Mouse (Mus musculus): ENCODE data around the gene Alpk3.

The Alpk3 gene

DNA sequence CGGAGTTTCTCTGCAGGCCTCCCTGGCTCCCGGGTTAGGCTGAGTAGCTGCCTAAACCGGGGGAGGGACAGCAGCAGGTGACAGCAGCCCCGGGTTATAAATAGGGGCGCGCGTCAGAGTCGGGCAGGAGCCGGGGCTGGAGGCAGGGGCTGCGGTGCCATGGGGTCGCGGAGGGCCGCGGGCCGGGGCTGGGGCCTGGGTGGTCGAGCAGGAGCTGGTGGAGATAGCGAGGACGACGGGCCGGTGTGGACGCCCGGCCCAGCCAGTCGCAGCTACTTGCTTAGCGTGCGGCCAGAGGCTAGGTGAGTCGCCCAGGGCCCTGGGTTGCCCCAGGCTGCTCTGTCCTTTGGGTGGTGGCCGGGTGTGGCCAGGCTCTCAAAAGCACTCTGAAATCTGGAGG, at the start of gene Alpk3:
Gene Alpk3, plus strand, starts transcription at position 130 of the 400 bp plus-strand sequence.
- no peak for DNase-seq

DNA sequence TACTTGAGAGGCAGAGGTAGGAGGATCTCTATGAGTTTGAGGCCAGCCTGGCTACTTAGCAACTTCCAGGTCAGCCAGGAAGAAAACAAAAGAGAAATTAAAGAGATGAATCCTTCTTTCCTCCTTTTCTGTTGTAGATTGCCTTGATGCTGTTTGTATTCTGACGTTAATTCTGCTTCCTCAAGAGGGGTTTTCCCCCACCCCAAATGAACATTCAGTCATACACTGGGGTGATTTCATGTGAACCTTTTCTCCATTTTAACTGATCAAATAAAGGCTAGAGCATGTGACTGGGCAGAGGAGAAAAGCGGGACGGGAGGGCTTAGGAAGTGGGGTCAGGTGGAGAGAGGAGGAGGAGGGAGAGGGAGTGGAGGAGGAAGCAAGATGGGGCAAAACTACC, 49.1 kb upstream of the Alpk3 start:
- no peak for DNase-seq

DNA sequence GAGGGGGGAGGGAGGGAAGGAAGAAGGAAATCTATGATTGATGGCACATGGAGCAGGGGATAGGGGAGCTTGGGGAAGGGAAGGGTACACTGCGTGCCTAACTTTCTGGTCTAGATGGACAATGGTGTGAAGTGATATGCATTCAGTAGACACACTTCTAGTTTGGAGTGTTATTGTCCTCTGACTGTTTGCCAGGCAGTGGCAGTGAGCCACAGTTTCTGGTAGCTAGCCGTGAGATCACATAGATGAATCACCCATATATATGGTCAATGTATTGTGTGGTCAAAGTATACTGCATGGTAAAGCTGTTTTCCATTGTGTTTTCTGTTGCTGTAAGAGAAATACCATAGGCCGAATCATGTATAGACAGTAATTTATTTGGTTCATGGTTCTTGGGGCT, 45.8 kb upstream of the Alpk3 start:
- no peak for DNase-seq

DNA sequence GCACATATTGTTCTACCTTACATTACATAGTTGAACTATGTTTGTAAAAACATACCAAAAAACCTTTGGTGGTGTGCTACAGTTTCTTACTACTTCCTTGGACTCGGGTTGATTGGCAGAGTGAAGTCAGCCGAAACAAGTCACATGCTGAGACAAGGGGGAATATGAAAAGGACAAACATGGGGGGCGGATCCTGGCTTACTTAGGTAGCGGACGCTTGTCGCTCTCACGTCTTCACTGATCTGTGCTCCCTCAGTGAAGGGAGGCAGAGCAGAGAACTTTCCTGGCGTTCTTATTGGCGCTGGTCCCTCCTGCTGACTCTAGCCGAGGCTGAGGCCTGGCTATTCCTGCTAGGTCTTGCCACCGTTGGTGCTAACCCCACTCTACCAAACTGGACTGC, 37.1 kb upstream of the Alpk3 start:
- DNase-seq: no peak

DNA sequence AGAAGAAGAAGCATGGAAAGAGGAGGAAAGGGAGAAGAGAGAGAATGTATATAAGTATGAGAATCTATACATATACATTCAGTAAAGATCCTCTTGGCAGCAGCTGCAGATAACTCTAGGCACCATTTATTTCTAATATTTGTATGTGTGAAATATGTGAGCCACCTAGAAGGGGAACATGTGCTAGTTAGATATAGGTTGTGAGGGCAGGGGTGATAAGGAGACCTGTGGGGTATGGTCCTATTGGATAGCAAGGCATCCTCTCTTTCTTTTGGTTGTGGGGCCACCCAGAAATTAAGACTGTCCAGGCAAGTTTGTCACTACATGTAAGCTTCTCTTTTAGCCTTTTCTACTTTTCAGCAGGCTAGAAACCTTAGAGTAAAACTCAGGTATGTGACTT, 34.7 kb upstream of the Alpk3 start:
- DNase-seq: no peak

DNA sequence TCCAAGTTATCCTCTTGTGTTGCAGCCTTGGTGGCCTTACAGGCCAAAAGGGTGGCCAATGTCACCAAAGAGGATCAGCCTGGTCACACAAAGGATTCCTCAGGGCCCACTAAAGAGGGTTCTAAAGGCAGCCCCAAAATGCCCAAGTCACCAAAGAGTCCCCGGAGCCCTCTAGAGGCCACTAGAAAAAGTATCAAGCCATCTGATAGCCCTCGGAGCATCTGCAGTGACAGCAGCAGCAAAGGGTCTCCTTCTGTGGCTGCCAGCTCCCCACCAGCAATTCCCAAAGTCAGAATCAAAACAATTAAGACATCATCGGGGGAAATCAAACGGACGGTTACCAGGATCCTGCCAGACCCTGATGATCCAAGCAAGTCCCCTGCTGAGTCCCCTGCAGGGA, 33.3 kb upstream of the Alpk3 start:
- peak; percentile 20 for DNase-seq

DNA sequence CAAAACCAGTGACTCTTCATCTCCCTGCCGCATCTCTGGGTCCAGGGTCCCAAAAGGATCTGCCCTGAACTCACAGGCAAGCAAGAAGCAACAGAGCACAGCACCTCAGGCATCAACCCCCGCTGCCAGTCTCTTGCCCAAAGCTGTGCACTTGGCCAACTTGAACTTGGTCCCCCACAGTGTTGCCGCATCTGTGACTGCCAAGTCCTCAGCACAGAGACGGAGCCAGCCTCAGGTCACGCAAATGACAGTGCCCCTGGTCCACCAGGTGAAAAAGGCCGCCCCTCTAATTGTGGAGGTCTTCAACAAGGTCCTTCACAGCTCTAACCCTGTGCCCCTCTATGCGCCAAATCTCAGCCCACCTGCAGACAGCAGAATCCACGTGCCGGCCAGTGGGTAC, 32.7 kb upstream of the Alpk3 start:
- peak; percentile 48 for DNase-seq

DNA sequence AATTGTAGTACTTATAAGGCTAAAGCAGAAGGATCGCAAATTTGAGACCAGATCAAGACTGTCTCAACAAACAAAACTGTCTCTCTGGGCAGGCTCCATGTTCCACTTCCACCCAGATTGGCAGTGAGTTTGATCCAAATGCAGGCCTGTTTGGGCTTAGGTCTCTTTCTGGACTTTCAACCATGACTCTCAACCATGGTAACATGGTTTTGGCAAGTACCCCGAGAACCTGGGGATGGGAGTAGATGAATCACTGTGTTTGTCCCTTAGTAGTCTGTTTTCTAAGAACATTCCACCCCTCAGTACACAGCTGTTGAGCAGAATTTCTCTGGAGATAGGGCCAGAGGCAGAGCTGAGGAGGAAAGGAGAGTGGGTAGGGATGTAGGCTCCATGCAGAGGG, 31.6 kb upstream of the Alpk3 start:
- no peak for DNase-seq

DNA sequence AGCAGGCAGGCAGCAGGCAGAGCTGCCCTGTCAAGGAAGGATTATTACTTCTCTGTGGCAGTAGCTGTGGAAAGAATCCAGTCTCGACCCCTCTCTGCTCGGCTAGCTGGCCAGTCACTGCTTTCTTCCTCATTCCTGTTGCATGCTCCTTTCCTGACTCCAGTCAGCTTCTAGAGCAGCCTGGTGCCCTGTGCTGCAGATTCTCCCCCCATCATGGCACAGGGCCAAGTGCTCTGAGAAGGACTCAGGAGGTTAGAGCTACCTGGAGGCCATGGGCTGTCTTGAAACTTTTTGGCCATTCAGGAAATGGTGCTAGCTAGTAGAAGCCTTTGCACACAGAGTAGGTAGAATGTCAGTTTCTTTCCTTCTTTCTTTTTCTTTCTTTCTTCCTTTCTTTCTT, 17.7 kb upstream of the Alpk3 start:
- no peak for DNase-seq

DNA sequence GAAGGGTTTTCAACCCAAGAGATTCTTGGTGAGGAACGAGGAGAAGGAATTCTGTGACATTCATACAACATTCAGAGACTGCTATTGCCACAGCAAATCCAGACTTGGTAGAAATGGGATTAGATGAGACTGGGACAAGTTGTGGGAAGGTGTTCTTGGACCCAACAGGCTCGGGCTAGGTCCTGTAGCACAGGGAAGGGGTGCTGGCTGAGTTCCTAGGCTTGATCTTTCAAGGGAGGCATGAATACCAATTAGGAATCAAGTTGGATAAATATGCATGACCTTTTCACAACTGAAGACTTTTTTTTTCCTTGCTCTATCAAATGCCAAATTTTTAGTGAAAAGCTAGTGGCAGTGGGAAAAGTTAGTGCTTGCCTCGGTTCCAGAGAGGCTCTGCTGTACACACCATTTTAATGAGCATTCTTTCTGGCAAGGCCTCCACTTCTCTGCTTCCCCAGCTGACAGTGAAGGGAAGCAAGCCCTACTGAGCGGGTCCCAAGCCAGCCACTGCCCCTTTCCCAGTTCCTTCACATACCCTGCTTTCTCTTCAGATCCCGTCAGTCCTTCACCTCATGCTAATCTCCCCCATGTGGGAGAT, 14.3 kb upstream of the Alpk3 start:
- DNase-seq: no peak

DNA sequence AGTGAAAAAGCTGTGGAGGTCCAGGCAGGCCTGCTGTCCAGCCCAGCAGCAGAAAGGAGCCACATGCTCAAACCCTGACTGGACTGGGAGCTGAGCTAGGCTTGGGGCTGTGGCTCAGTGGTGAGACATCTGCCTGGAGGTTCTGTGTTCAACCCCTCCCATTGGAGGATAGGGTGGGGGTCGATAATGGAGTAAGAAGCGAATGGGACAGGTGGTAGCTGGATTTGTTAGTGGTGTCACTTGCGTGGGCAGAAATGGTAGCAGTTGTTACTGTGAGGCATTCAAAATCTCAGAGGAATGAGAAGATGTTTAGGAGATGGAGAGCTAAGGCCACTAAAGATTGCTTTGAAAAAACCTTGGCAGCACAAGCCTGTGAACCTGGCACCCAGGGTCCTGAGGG, 9.6 kb upstream of the Alpk3 start:
- DNase-seq: no peak

DNA sequence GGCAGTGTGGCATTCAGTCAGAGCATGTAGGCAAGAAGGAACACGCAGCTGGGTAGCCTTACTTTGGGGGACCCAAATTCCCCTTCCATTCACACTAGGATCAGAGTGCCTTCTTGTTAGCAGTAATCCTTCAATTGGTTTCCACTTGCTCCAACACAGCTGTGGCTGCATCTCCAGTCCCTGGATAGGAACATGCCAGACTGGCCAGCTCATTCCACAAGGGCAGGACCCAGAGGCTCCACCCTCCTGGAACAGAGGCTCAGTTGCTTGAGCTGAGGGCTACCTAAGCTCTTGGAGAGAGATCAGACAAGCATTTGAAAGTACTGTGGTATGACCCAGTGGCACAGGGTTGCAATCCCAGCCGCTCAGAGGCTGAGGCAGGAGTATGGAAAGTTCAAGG, 8.9 kb upstream of the Alpk3 start:
- no peak for DNase-seq

DNA sequence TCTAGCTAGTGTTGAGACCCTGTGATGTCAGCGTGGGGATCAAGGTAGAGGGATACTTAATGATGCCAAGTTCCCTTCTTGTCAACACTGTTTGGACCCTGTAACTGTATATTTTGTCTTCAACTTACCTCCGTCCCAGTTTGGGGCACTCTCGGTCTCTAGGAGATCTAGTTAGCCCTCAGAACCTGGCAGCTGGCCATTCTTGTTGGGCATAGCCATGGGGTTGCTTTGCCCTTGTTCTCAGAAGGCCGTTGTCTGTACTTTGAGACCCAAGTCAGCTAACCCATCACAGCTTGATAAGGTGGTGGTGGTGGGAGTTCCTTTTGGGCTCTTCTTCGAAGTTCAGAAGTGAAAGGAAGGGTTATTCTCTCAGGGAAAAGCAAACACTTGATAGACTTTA, 7.4 kb upstream of the Alpk3 start:
- no peak for DNase-seq

DNA sequence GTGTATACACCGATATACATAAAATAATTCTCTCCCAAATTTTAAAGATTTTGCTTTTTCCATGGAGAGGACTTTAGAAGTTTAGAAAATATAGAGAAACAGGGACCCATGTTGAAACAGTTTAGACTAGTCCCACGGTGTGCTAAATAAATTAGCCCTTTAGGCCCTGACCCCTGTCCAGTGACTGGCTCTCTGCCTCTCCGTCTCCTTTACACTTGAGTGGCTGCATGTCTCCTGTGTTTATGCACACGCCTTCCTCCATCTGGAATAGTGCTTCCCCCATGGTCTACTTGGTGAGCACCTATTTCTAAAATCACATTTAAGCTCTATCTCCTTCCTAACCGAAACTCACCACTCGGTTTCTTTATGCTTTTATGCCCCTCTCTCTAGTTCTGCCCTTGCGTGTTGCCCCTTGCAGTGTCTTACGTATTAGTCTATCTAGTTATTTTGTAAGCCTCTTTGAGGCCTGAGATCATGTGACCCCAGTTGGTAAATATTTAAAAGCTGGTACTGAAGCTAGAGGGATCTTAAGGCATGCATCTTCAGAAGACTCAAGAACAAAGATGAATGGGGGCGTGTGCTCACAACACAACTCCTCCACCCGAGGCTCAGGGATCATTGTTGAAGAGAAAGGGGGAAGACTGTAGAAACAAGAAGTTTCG, 1.6 kb upstream of the Alpk3 start:
- no peak for DNase-seq

DNA sequence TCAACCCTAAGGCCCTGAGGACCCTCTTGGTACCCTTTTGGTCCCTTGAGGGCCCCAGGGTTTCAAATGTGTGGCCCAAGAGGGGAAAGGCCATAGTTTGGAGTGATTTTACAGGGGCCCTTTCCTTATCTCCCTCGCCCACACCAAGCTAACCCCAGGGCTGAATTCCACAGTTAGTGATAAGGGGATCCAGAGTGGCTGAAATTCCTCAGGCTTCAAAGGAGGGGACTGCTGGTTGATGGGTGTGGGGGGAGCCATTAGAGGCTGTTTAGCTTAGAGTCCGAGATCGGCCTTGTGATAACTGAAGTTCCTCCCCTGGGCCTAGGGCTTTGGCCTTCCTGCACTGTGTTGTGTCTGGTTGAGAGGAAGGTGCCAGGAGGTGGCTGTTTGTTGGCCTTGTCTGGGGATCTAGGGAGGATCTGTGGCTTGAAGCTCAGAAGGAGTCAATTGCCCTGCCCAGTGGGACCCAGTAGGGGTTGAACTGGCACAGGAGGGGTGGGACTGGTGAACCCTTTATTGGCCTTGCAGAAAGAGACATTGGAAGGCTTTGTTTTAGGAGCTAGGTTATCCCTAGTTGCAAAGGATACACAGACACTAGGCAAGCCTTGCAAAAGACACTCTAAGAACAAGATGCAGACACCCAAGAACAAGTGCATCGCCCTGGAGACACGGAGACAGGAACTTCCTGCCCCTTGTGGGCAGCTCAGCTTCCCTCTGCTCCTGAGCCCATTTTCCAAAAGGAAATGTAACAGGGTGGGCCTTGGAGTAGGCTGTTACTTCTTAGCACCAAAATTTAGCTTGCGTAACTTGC, 706 bp downstream of the Alpk3 start:
- no peak for DNase-seq

DNA sequence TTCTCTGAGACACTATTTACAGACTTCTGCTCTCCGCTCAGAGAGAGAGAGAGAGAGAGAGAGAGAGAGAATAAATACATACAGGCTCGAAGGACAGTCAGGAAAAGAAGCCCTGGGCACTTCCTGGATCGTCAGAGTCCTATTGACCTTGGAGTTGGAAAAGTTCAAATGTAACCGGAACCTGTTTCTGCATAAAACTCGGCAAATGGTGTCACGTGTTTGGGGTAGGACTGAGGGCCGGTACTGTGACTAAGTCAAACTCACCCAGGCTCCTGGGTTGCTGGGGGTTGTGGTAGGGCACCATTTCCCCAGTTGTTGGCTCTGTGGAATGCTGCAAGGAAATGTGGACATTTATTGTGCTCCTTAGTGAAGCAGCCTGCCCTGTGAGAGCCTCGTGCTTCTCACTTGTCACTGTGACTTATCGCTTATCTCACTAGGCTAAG, 1.3 kb downstream of the Alpk3 start:
- no peak for DNase-seq

DNA sequence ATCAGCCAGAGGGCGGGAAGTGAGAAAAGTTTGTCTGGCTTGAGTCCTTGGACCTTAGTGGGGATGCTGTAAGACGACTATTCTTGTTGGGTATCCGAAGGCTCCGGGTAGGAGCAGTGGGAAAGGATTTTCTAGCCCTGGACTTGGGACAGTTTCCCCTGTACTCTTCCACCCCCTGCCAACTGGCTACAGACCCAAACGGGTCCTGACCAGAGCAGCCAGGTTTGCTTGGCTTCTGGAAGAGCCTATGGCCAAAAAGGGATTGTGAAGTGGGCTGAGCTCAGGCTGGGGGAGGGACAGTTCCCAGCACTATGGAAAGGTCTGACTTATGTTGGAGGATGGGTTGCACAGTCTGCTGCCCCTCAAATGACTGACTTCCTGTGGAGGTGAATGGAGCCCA, 2.0 kb downstream of the Alpk3 start:
- DNase-seq: no peak

DNA sequence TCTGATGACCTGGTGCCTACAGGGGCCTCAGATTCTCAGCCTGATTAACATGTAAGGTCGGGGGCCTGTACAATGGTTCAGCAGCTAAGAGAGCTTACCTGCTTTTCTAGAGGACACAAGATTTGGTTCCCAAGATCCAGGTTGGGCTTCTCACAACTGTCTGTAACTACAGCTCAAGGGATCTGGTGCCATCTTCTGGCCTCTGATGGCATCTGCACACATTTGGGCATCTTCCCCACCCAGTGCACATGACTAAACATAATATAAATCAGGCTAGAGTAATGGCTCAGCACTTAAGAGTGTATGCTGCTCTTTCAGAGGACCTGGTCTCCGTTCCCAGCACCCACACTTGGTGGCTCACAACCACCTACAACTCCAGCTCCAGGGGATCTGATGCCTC, 3.5 kb downstream of the Alpk3 start:
- no peak for DNase-seq

DNA sequence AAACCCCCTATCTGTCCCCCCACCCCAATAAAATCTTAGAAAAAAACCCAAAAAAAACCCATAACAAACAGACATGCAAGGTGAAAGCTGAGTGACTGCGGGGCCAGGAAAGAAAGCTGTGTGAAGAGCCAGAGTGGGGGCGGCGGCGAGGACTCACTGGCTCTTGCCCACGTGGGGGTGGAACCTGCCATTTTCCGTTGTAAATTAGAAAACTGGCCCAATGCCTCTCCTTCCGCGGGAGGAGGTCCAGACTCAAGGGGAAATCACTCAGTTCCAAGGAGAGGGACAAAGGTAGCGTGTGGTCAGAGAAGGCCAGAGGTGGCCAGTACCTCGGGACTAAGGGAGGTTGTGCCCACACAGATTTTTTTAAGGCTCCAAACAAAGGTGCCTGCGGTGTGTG, 4.5 kb downstream of the Alpk3 start:
- DNase-seq: no peak

DNA sequence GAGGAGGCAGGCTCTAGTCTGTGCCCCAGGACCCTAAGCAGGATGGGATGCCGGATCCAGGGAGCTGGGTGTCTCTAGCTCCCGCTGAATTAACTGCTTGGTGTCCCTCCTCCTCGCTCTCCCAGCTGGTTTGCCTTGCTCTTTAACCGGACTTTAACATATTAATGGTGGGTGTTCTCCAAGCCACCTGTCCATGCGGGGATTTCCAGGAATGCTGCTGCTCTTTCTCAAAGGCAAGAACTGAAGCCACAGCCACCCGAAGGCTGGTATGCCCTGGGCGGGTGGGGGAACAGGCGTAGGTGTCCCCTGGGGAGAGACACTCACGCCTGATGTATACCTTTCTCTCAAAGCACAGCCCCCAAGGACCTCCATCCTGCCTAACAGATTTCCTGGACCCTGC, 5.9 kb downstream of the Alpk3 start:
- no peak for DNase-seq

DNA sequence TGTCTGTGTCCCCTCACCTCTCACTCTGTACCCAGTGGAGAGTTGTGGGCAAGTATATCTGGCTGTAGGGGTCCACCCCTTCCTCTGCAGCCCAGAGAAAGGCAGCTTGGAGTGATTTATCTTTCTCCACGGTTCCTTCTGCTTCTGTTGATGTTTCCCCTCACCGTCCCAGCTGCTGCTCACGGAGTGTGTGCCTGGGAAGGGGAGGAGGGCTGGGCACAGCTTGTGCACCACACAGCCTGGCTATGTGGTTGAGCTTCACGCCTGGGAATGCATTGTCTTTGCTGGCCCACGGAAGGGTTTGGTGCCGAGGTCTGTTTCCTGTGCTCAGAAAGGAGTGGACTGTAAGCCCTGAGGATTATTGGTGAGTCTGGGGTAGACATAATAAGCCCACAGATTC, 9.3 kb downstream of the Alpk3 start:
- no peak for DNase-seq

DNA sequence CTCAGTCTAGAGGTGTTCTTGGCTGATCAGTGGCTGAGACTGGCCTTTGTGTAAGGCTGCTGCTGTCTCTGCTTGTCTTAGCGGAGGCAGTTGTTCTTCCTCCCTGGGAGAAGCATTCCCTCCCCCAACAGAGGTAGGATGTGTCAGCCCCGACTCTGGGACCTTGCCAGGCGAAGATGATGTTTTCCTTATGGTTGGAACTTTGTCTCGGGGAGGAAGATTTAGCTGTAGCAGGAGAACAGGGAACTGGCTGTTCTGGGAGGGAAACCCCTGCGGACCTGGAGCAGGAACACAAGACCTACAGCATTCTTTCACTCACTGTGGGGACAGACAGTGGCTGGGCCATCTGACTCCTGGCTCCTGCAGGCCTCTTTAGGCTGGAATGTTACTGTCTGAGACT, 15.1 kb downstream of the Alpk3 start:
- DNase-seq: no peak

DNA sequence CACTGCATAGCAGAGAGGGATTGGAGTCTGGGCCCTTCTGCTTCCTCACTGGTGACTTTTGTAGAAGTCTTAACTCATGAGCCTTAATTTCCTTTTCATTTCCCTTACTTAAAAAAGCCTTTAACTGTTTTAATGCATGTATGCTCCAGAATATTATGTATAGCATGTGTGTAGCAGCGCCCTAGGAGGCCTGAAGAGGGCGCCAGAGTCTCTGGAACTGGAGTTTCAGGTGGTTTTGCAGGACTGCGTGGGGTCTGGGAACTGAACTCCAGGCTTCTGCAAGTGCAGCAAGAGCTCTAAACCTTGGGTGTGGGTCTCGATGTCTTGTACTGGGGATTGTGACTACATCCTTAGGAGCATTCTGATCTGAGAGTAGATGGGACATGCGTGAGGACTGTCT, 15.9 kb downstream of the Alpk3 start:
- no peak for DNase-seq

DNA sequence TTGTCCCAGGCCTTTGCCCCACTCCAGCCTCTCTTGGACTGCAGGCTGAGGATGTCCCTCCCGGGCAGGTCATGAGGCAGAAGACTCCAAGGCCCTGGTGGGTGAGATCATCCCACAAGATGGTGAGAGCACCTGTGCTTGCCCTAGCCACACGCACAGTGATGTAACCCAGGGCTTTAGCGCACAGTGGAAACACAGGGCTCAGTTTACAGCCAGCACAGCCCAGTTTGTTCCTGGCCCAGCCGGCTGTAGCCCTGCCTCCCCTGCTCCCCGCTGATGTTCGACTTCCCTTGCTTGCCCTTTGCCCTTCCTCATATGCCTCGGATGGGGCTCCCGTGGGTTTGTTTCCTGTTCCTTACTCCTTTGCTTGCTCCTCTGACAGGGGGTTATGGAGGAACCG, 17.1 kb downstream of the Alpk3 start:
- DNase-seq: no peak

All from cerebellum, adult 8-10 months (tissue).